Mouse (Mus musculus): Measurements from ENCODE around the gene Rassf1.
A peak's percentile ranks its signal among the peaks of the same experiment; 100 is the strongest.

The Rassf1 gene

DNA sequence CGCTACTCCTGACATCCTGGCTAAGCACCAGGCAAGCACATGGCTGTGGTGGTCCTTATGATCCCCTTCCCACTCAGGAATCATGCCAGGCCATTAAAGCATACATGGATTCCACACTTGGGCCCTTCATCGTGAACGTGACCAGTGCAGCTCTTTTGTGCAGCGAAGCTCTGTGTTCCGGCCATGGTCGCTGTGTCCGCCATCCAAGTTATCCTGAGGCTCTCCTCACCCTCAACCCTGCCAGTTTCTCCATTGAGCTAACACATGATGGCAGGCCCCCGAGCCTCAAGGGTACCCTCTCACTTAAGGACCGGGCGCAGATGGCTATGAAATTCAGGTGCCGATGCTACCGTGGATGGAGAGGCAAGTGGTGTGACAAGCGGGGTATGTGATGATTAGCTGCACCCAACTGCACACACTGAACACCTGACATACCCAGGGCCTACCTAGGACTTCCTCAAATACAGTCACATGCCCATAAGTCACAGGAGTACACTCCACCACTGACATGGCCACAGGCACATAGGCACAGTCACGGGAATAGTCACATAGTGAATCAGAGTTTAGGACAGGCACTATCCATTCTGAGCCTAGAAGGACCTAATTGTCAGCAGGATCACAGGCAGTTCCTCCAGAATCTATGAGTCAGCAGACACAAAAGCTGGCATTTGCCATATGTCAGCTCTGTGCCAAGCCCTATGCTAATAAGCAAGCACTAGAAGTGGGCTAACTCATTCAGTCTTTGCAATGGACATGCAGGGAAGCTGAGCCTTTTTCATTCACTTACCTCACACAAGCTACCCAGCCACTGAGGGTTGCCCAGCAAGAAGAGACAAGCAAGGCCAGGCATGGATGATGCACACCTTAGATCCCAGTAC is 27.9 kb downstream of the Rassf1 start:
- no peak for DNase-seq (ENCODE audit: low read depth, low spot score)

DNA sequence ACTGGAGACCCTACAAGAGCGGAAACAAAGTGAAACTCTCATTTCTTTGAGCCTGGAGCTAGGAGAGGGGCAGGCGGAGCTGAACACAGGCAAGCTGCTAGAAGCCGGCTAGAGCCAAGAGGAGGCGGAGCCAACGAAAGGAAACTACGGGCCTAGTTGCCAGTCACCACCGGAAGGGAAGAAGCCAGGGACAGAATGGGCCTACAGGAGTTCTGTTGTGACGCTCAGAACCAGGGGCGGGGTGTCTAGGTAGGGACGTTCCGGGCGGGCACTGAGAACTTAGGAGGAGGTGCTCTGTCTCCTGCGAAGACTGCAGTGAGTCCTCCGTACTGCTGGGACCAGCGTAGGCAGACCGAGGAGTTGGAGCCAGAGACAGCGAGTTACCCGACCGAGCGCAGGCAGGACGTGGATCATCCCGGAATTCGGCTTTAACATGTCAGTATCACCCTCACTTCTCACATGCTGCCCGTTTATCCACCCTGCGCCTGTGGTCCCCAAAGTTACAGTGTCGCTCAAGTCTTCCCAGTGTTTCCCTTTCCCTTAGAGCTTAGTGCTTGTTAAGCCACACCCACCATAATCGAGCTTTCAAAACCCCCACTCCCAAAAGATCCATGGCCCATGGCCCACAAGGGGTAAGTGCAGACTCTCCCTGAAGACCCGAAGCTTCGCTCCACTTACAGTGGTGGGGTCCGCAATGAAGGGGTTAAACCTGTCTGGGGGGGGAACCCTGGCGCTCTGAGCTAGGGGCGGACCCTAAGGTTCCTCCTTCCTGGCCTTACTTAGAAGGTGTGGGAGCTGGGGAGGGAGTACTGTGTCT is 29.4 kb downstream of the Rassf1 start, which contains the start of gene Hyal3:
Hyal3 (plus strand) TSS at position 318 of the 817 bp plus-strand sequence.
- DNase-seq (ENCODE audit: low read depth, low spot score) = peak; percentile 85

DNA sequence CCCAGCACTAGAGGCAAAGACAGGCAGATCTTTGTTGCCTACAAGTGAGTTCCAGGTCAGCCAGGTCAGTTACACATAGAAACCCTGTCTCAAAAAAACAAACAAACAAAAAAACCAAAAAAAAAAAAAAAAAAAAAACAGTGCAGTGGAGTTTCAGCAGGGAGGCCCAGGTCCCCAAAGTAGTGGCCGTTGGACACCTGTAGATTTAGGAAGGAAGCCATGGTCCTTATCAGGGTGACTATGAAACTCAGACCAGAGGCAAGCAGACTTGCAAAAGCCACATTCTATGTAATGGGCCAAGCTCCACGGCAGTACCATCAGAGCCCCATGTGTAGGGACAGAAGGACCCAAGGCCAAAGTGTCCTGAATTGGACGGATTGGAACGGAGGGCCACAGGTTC is 30.2 kb downstream of the Rassf1 start:
- DNase-seq (ENCODE audit: low read depth, low spot score) = no peak

DNA sequence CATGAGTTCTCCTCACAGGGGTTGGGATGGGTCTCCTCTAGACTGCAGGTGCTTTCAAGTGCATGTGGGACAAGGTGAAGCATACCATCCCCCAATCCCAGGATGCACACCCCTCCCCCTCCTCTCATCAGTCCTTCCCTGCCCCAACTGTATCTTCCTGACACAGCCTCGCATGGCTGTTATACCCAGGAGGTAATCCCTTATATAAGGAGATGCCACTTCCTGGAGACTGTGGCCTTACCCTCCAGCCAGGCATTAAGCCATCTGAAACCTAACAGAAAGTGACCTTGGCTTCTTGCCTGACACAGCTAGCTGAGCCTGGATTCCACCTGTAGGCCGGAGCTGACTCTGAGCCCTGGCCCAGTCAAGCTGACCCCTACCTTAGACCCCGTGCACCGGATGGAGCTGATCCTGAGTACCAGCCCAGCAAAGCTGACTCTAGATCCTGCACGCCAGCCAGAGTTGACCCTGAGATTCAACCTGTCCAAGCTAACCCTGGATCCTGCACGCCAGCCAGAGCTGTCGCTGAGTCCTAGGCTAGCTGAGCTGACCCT is 31.2 kb downstream of the Rassf1 start:
- no peak for DNase-seq (ENCODE audit: low read depth, low spot score)

DNA sequence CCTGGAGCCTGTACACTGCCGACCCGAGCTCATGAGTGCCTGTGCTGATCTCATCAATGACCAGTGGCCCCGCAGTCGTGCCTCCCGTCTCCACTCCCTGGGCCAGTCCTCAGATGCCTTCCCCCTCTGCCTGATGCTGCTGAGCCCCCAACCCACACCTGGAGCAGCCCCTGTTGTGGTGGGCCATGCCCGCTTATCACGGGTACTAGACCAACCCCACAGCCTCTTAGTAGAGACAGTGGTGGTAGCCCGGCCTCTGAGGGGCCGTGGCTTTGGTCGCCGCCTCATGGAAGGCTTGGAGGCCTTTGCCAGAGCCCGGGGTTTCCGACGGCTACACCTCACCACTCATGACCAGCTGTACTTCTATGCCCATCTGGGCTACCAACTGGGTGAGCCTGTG is 31.8 kb downstream of the Rassf1 start:
- DNase-seq (ENCODE audit: low read depth, low spot score) = no peak

DNA sequence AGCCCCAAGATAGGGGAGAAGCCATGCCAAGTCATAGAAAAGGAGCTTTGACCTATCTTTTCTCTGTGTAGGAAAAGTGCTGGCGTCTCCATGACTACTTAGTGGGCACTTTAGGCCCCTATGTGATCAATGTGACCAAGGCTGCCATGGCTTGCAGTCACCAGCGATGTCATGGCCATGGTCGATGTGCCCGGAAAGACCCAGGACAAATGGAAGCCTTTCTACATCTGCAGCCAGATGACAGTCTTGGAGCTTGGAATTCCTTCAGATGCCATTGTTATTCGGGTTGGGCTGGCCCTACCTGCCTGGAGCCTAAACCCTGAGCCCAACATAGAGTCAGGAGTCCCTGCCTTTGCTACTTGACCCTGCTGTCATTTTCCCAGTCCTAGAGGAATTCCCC is 35.1 kb downstream of the Rassf1 start:
- DNase-seq (ENCODE audit: low read depth, low spot score) = no peak

DNA sequence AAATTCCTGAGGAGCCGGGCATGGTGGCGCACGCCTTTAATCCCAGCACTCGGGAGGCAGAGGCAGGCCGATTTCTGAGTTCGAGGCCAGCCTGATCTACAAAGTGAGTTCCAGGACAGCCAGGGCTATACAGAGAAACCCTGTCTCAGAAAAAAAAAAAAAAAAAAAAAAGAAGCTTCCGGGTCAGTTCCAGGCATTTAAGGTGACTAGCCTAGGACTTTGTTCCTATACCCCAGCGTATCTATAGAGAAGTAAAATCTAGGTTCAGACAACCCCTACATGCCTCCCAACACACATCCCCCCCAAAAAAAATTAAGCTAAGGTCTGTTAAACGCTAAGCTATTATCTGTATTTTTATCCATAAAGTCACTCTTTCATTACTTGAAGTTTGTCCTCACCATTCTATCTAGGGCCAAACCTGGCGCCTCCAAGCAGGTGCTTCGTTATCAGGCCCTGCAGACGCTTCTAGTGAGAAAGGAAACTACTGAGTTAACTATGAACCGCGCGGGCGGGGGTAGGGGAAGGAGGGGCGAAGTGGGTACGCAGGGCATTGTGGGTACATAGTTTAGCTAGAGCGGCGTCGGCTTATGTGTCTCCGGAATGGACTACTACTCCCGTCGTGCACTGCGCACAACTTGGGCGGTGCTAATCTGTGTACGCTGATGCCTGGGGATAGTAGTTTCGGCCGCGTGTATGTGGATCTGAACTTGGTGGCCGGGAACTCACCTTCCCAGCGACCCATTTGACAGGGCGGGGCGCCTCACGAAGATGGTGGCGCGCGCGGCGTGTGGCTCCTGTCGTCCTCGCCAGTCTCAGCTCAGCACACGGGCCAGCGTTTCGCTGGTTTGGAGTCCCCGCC is 35.8 kb downstream of the Rassf1 start, which contains the start of gene Ifrd2:
Ifrd2 (plus strand) TSS at position 669 of the 859 bp plus-strand sequence.
- peak; percentile 99 for DNase-seq (ENCODE audit: low read depth, low spot score)

DNA sequence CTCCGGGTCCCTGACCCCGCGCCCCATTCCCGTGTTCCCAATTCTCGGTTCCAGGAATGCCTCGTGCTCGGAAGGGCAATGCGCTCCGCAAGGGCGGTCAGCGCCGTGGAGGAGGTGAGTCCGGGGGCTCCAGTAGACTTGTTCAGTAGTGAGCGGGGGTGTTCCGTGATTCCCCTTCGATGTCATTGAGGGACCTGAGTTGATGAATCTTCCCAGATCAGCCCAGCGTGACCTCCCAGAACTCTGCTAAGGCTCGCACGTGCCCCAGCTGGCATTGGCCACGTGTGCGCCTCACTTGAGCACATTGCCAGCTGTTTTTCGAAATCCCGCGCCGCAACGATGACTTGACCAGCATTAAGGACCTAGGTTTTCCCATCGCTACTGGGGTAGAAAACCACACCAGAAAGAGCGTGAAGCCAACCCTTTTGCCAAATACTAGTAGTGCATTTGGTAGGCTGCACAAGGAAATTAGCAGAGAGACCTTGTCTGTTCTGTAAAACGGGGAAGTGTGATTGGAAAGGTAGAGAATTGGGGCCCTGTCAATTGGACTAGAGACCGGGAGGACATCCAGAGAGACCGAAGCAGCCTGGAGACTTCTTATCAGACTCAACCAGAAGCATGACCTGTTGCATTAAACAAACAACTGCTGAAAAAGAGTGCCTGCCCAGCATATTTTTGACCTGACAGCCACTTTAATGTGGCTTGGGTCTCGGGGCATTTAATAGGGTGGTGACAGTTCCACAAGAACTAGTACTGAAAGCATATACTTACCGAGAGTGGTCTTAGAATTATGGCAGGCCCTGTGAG is 36.7 kb downstream of the Rassf1 start:
- DNase-seq (ENCODE audit: low read depth, low spot score) = peak; percentile 47

DNA sequence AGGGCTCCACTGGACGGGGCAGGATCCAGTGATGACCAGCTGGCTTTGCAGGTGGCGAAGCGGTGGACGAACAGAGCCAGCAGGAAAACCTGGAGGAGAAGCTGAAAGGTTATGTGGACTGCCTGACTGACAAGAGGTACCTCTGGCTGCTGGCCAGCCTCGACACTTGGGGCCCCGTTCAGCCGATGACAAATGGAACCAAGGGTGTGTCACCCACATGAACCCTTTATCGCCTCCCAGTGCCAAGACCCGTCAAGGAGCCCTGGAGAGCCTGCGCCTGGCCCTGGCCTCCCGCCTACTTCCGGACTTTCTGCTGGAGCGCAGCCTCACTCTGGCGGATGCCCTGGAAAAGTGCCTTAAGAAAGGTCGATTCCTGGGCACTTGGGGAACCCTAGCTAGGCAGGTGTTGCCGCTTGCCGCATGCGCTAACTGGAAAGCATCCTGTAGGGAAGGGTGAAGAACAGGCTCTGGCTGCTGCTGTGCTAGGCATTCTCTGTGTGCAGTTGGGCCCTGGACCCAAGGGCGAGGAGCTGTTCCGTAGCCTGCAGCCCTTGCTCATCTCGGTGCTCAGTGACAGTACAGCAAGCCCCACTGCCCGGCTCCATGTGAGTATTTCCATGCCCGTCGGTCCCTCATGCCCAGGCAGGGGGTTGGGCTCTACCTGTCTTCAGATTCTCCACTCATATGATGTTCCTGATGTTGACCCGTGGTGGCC is 38.9 kb downstream of the Rassf1 start:
- peak; percentile 76 for DNase-seq (ENCODE audit: low read depth, low spot score)

DNA sequence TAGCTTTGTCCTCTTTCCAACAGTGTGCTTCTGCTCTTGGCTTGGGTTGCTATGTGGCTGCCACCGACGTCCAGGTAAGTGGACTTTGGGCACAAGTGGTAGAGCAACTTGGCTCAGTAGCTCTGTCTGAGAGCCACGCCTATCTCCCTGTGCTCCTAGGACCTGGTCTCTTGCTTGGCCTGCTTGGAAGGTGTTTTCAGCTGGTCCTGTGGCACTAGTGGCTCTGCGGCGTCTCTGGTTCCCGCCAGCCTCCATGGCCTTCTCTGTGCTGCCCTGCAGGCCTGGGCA is 39.4 kb downstream of the Rassf1 start:
- no peak for DNase-seq (ENCODE audit: low read depth, low spot score)

DNA sequence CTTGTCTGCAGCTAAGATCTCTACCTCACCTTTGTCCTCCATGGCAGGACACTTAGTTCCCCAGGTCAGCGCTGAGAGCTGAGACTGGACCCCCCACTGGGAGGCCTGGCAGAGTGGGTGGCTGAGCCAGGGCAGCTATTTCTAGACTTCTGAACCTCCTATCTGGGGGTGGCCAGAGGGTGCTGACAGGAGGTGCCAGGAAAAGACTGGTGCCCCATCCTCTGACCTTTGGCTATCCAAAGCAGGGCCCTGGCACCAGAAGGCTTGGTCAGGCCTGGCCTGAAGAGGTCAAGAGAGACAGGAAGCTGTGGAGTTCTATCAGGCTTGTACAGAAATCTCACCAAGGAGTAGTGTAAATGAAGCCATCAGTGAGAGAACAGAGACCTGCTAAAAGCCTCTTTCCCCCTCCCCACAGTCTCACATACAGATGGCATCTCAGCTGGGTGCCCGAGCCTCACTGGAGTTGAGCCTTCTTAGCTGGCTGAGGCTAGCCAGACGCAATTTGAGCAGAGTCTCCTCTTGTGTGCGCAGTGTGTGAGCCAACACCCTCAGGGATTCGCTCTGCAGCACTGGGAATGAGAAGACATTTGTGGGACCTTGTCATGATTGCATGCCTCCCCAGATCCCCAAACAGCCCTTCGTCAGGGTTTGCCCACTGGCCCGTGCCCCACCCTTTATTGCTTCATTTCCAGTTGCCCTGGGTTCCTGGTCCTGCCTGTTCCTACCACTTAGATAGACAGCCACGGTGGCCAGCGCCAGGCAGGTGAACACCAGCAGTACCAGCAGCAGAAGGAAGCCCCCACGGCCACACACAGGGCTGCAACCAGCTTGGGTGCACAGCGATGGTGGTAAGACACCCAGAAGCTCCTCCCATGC is 42.0 kb downstream of the Rassf1 start:
- DNase-seq (ENCODE audit: low read depth, low spot score) = no peak

DNA sequence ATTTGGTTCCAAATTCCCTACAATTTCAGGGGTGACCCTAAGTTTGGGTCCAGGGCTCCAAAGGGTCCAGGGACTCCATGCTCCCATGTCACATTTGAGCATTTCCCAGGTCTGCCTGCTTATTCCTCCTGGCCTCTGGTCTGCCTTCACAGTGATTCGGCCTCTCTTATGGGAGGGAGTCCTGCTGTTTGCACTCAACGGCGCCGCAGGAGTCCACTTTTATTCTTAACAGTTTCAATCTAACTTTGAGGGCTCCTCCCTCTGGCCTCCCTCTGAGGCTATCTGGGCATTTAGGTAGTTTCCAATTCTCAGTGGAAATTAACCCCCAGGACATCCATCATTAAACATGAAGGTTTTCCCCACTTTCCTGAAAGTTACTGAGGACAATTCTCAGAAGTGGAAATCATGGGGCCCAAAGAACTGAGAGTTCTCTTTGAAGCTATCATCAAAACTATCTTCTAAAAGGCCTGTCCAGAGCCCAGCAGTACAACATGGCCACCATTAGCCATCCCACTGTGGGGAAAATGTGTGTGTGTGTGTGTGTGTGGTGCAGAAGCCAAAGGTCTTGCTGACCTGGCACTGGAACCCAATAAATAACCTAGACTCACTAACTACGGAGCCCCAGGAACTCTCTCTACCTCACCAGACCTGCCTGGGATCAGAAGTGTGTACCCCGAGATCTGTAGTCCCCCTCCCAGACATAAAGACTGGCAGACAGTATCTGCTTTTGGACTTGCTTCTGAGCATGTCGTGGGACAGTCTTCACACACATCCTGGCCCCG is 43.1 kb downstream of the Rassf1 start:
- peak; percentile 90 for DNase-seq (ENCODE audit: low read depth, low spot score)

DNA sequence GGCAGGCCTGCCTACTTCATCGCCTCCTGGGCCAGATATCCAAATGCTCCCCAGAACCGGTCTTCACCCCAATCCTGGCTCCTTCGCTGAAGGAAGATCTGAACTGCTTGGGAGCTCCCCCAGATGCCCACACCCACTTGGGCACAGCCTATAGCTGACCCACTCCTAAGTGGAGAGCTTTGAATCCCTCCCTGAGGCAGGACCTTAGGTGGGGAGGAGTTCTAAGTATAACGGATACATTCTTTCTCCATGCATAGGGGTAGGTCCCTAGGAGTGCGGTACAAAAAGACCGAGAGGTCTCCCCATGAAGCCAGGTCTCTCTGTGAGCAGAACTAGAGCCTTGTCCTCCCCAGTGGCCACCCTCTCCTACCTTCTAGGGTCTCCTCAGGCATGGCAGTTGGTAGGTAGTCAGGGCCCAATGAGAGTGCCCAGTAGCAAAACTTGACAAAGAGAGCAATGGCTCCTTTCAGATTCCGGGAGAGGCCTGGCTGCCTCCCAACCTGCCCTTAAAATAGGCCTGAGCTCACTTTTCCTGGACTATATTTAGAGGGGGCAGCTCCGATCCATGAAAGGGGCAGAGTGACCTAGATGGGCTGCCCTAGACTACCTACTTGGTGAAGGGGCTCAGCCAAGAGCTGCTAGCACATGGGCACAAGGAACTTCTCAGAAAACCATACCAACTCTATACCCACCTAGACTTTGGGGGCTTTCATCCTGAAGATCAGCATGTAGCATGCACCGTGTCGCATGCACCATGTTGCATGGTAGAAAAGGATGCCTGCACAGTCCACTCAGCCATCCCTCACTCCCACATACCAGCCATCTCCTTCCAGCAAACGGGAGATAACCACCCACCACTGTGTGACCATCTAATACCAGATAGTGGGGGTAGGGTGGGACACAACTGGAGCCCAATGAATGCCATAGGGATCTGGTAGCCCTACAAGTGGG is 45.5 kb downstream of the Rassf1 start:
- DNase-seq (ENCODE audit: low read depth, low spot score) = no peak

DNA sequence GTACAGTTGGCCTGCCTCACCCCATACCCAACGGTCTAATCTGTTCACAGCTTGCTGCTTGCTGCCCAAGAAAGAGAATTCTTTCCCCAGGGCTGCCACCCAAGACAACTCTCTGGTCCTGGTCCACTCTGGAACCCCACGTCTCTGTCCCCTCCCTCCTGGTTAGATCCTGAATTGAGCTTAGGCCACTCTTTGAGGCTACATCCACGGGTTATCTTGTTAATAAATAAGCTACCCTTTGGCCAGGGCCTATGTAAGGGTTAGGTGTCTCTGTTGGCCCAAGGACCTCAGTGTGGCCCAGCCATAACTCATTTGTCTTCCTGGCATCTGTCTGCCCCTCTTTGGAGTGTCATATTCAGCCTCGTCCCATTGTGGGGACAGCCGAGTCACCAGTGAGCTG is 47.0 kb downstream of the Rassf1 start:
- no peak for DNase-seq (ENCODE audit: low read depth, low spot score)

DNA sequence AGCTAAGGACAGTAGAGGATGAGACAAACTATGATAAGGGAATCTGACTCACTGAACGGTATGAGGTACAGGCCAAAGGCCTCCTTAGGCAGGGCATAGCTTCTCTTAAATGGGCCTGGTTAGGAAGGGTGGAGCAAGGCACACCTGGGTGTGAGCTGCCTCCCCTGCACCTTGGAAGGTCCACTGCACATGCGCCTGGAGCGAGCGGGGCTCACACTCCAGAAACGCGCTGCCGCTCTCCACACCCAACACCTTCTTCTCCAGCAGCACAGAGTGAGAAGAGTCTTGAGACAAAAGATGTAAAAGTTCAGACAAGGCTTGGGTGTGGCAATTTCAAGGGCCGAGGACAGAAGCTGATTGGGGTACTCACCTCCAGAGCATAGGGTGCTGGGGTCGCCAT is 48.1 kb downstream of the Rassf1 start:
- peak; percentile 51 for DNase-seq (ENCODE audit: low read depth, low spot score)

DNA sequence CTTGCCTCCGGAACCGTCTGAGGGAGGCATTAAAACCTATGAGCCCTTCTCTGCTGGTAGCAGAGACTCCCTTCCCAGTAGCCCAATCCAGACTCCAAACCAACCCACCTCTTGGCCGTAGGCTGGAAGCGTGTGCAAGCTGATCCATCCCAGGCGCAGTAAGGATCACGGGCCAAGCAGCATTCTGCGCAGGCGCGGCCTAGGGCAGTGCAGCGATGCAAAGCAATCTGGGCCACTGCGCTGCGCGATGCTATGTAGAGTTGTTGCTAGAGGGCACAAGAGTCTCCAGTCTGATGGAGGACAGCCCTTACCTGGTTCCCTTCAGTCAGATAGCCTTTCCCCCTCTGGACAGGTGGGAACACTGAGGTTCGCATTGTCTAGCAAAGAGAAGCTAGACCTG is 48.5 kb downstream of the Rassf1 start:
- peak; percentile 88 for DNase-seq (ENCODE audit: low read depth, low spot score)

DNA sequence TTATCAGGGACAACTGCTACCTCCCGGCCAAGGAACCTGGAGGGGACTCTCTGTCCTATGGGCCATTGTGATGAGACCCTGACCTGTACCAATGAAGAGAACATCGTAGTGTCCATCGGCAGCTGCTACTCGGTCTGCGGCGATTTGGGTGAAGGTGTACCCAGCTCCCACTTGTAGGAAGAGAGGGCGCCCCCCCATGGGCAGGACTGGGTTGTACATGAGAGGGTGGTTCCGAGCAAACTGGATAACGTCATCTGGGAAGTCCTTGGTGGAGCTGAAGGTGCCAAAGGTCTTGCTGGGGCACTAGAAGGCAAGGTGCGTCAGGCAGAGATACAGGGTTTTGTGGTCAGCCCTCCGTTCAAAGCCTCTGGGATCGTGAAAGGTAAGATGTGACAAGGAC is 49.4 kb downstream of the Rassf1 start:
- DNase-seq (ENCODE audit: low read depth, low spot score) = peak; percentile 66
